In the genomic region with DNA sequence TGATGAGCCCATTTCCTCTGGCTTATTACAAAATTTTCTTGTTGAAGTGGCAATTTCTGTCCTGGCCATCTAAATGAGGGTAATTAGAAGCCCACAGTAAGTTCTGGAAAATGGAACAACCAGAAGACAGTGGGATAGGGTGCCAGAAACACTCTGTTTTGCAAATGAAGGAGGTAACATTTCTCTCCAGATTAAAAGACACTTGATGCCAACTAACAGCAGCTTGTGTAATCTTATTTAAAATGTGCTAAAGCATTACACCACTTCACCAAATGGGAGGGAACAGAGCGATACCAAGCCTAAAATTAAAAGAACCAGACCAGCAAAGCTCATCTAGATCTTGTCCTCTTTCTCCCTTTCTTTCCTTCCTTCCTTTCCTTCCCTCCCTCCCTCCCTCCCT, we compare ENCODE assay signal across 15 mouse cellular contexts.
"Had no signal": no experiment of that assay in that cellular context is flagged by ENCODE, and none has a peak within 500 bp of the region (broad histone marks: within the 10 kb centered on the region; RNA-seq: fewer than 3 reads in every experiment).

No protein-coding gene starts in this region.

- H3K27me3 ChIP-seq: megakaryocyte, embryonic 14.5 days; midbrain, embryonic 15.5 days; neural tube, embryonic 12.5 days had no signal

- H3K9me3 ChIP-seq: limb, embryonic 12.5 days; megakaryocyte, embryonic 14.5 days; midbrain, embryonic 15.5 days; neural tube, embryonic 12.5 days had no signal

- ATAC-seq: midbrain, embryonic 15.5 days had no signal

- H3K9ac ChIP-seq: limb, embryonic 12.5 days; liver, embryonic 14.5 days; midbrain, embryonic 15.5 days; neural tube, embryonic 12.5 days had no signal

- DNase-seq: kidney, postnatal 10 days; kidney, postnatal 4 days; lung, adult 18-20 months; lung, postnatal 10 days; lung, postnatal 4 days; thymus, adult 18-20 months; thymus, postnatal 14 days had no signal

- H3K4me3 ChIP-seq: layer of hippocampus, adult 2 months; limb, embryonic 12.5 days; megakaryocyte, embryonic 14.5 days; midbrain, embryonic 15.5 days; neural tube, embryonic 12.5 days had no signal

- H3K36me3 ChIP-seq: limb, embryonic 12.5 days; midbrain, embryonic 15.5 days; neural tube, embryonic 12.5 days had no signal

- H3K27ac ChIP-seq: layer of hippocampus, adult 2 months; limb, embryonic 12.5 days; liver, embryonic 14.5 days; midbrain, embryonic 15.5 days; neural tube, embryonic 12.5 days; stomach, postnatal 0 days had no signal

- H3K4me2 ChIP-seq: limb, embryonic 12.5 days; midbrain, embryonic 11.5 days; midbrain, embryonic 15.5 days; neural tube, embryonic 12.5 days had no signal
